In genomic region chr19:45998694-45999217, GRCm38 (mm10) we compare ENCODE assay signal across 7 mouse cellular contexts. TPM values are rescaled to one million over a fixed set of nuclear protein-coding genes. Genes with fewer than 3 reads are reported as not detected.
DNase-seq lines count a peak whose midpoint lies in the region; ATAC-seq and TF ChIP-seq lines count a peak whose summit lies in the region.

No protein-coding gene starts in this region.

- no peaks in the 10 kb centered on the region for H3K27me3 ChIP-seq in lung, embryonic 14.5 days (ENCODE audit: insufficient read depth, low read length)
- peaks cover 4% of the 10 kb centered on the region for H3K27me3 ChIP-seq in forebrain, embryonic 10.5 days (ENCODE audit: poor library complexity, severe bottlenecking)
- no peaks in the 10 kb centered on the region for H3K27me3 ChIP-seq in limb, embryonic 11.5 days (ENCODE audit: control insufficient read depth, insufficient read depth, low read length)
- no peaks in the 10 kb centered on the region for H3K27me3 ChIP-seq in small intestine, adult 2 months (ENCODE audit: control insufficient read depth, insufficient read depth, low read length)

- H3K36me3 ChIP-seq in lung, embryonic 14.5 days (ENCODE audit: insufficient read depth): no peaks in the 10 kb centered on the region
- H3K36me3 ChIP-seq in forebrain, embryonic 10.5 days (replicated peaks): peaks cover 21% of the 10 kb centered on the region
- H3K36me3 ChIP-seq in limb, embryonic 11.5 days (ENCODE audit: control insufficient read depth, insufficient read depth, low read length): no peaks in the 10 kb centered on the region
- H3K36me3 ChIP-seq in small intestine, adult 2 months (ENCODE audit: control insufficient read depth, insufficient read depth, low read length): no peaks in the 10 kb centered on the region

- DNase-seq in lung, embryonic 14.5 days: no peak
- DNase-seq in lung, postnatal 36 days: no peak
- DNase-seq in forebrain, embryonic 10.5 days (ENCODE audit: extremely low spot score, low spot score): no peak
- no peak for DNase-seq in limb, embryonic 11.5 days (ENCODE audit: low spot score)
- DNase-seq in thymus, postnatal 10 days (ENCODE audit: low spot score in 2 of 2): no peak
- no peak for DNase-seq in urinary bladder, postnatal 14 days (ENCODE audit: low spot score)

- H3K9ac ChIP-seq in lung, embryonic 14.5 days: peak overlapping the region; percentile 86
- peak overlapping the region; percentile 79; the same call in 1 of the 2 replicates for H3K9ac ChIP-seq in limb, embryonic 11.5 days (ENCODE audit: low read length)

- H3K9me3 ChIP-seq in lung, embryonic 14.5 days (ENCODE audit: low read depth, low read length): no peaks in the 10 kb centered on the region
- peaks cover 15% of the 10 kb centered on the region for H3K9me3 ChIP-seq in forebrain, embryonic 10.5 days
- no peaks in the 10 kb centered on the region for H3K9me3 ChIP-seq in limb, embryonic 11.5 days (ENCODE audit: control insufficient read depth, low read length)

- TF ChIP-seq POLR2A in small intestine, adult 2 months (IDR thresholded peaks at IDR 0.05; ENCODE audit: low read depth, low read length): no peak

- H3K4me3 ChIP-seq in lung, embryonic 14.5 days (ENCODE audit: low read depth, low read length): peak overlapping the region; percentile 85
- H3K4me3 ChIP-seq in forebrain, embryonic 10.5 days: peak overlapping the region; percentile 74
- H3K4me3 ChIP-seq in limb, embryonic 11.5 days (ENCODE audit: low read depth, low read length): peak overlapping the region; percentile 74
- H3K4me3 ChIP-seq in small intestine, adult 2 months (ENCODE audit: low read depth, low read length): peak overlapping the region; percentile 89; the same call in 1 of the 2 replicates

- no peak for TF ChIP-seq CTCF in lung, embryonic 14.5 days (IDR thresholded peaks at IDR 0.05; ENCODE audit: low read depth)
- TF ChIP-seq CTCF in small intestine, adult 2 months (IDR thresholded peaks at IDR 0.05; ENCODE audit: extremely low read depth, insufficient read length, insufficient replicate concordance, low read depth, low read length): no peak

- no peaks in the 10 kb centered on the region for H3K4me1 ChIP-seq in lung, embryonic 14.5 days (ENCODE audit: insufficient read depth)
- H3K4me1 ChIP-seq in forebrain, embryonic 10.5 days: peaks cover 26% of the 10 kb centered on the region
- H3K4me1 ChIP-seq in limb, embryonic 11.5 days (ENCODE audit: control insufficient read depth, insufficient read depth, low read length): no peaks in the 10 kb centered on the region
- H3K4me1 ChIP-seq in small intestine, adult 2 months (ENCODE audit: control insufficient read depth, insufficient read depth, insufficient read length, low read length): peaks cover 5% of the 10 kb centered on the region

- 8% methylated on average over 8 of the region's 8 CpGs for WGBS in lung, embryonic 14.5 days
- WGBS in forebrain, embryonic 10.5 days: 10% methylated on average over 8 of the region's 8 CpGs
- WGBS in limb, embryonic 11.5 days: 16% methylated on average over 8 of the region's 8 CpGs
- 4% methylated on average over 8 of the region's 8 CpGs for WGBS in small intestine, adult 2 months

- no peak overlapping the region for H3K27ac ChIP-seq in lung, embryonic 14.5 days (ENCODE audit: low read depth)
- H3K27ac ChIP-seq in forebrain, embryonic 10.5 days: peak overlapping the region; percentile 95; the same call in 1 of the 2 replicates
- H3K27ac ChIP-seq in limb, embryonic 11.5 days (replicated peaks; ENCODE audit: low read depth, low read length): no peak overlapping the region
- H3K27ac ChIP-seq in small intestine, adult 2 months (ENCODE audit: insufficient read depth, low read depth, low read length): no peak overlapping the region

- H3K4me2 ChIP-seq in lung, embryonic 14.5 days: peak overlapping the region; percentile 61
- H3K4me2 ChIP-seq in limb, embryonic 11.5 days (ENCODE audit: low read depth, severe bottlenecking): peak overlapping the region; percentile 48

- peak; percentile 10; the same call in 1 of the 2 replicates for ATAC-seq in lung, embryonic 14.5 days (ENCODE audit: insufficient read depth)
- ATAC-seq in limb, embryonic 11.5 days (ENCODE audit: insufficient number of reproducible peaks, low FRiP score, low TSS enrichment, low read depth): no peak; the same call in 1 of the 2 replicates

RNA-seq across cellular contexts. Expression of gene Armh3, which starts 0.5 kb away (rescaled TPM):
- polyA plus RNA-seq in lung, embryonic 14.5 days (2014; fragmentation: Nextera tagmentation; extraction: Ambion mirVana): 16.0 and 17.8 TPM in 2 replicates
- 16.2 and 18.5 TPM in 2 replicates for polyA plus RNA-seq in forebrain, embryonic 10.5 days (2016; fragmentation: Nextera tagmentation; extraction: Ambion mirVana)
- 15.0 and 16.3 TPM in 2 replicates for polyA plus RNA-seq in limb, embryonic 11.5 days (2014; fragmentation: Nextera tagmentation; extraction: Ambion mirVana)
- polyA plus RNA-seq in small intestine, adult 2 months (2012; rRNA removed): 3.6 and 7.5 TPM in 2 replicates

RNA-seq across cellular contexts. Expression of gene Hps6, which starts 4.6 kb away (rescaled TPM):
- 6.0 and 6.5 TPM in 2 replicates for polyA plus RNA-seq in lung, embryonic 14.5 days (2014; fragmentation: Nextera tagmentation; extraction: Ambion mirVana)
- polyA plus RNA-seq in forebrain, embryonic 10.5 days (2016; fragmentation: Nextera tagmentation; extraction: Ambion mirVana): 3.4 and 4.6 TPM in 2 replicates
- polyA plus RNA-seq in limb, embryonic 11.5 days (2014; fragmentation: Nextera tagmentation; extraction: Ambion mirVana): 2.7 and 3.1 TPM in 2 replicates
- polyA plus RNA-seq in small intestine, adult 2 months (2012; rRNA removed): 3.4 and 5.6 TPM in 2 replicates

RNA-seq across cellular contexts. Expression of gene Pprc1, which starts 45.9 kb away (rescaled TPM):
- 53.7 and 55.1 TPM in 2 replicates for polyA plus RNA-seq in lung, embryonic 14.5 days (2014; fragmentation: Nextera tagmentation; extraction: Ambion mirVana)
- polyA plus RNA-seq in forebrain, embryonic 10.5 days (2016; fragmentation: Nextera tagmentation; extraction: Ambion mirVana): 57.5 and 61.9 TPM in 2 replicates
- polyA plus RNA-seq in limb, embryonic 11.5 days (2014; fragmentation: Nextera tagmentation; extraction: Ambion mirVana): 55.2 and 55.5 TPM in 2 replicates
- 9.9 and 10.6 TPM in 2 replicates for polyA plus RNA-seq in small intestine, adult 2 months (2012; rRNA removed)

RNA-seq across cellular contexts. Expression of gene Ldb1, which starts 46.3 kb away (rescaled TPM):
- polyA plus RNA-seq in lung, embryonic 14.5 days (2014; fragmentation: Nextera tagmentation; extraction: Ambion mirVana): 86.7 and 87.7 TPM in 2 replicates
- 87.8 and 91.0 TPM in 2 replicates for polyA plus RNA-seq in forebrain, embryonic 10.5 days (2016; fragmentation: Nextera tagmentation; extraction: Ambion mirVana)
- polyA plus RNA-seq in limb, embryonic 11.5 days (2014; fragmentation: Nextera tagmentation; extraction: Ambion mirVana): 93.1 and 97.6 TPM in 2 replicates
- 35.6 and 60.8 TPM in 2 replicates for polyA plus RNA-seq in small intestine, adult 2 months (2012; rRNA removed)
